ENCODE assay signal across 25 mouse cellular contexts in genomic region chr14:105038798-105039197, GRCm38 (mm10).
"Had no signal": no experiment of that assay in that cellular context is flagged by ENCODE, and none has a peak within 500 bp of the region (broad histone marks: within the 10 kb centered on the region; RNA-seq: fewer than 3 reads in every experiment).

No protein-coding gene starts in this region.

- DNase-seq: cerebellum, adult 9-10 months; cerebellum, adult 9-11 months; cerebellum, postnatal 10 days; cerebellum, postnatal 14 days; cerebellum, postnatal 25 days; cerebellum, postnatal 36 days; embryo, embryonic 11 days; gastrocnemius, adult 2 months; gastrocnemius, postnatal 10 days; gastrocnemius, postnatal 14 days; gastrocnemius, postnatal 25 days; gastrocnemius, postnatal 36 days; heart, adult 11 months; heart, adult 18-20 months; heart, adult 2 months had no signal

- H3K4me1 ChIP-seq: embryonic facial prominence, embryonic 12.5 days; embryonic facial prominence, embryonic 15.5 days; forebrain, embryonic 10.5 days; forebrain, embryonic 12.5 days; forebrain, embryonic 13.5 days; forebrain, embryonic 15.5 days had no signal

- H3K4me2 ChIP-seq: embryonic facial prominence, embryonic 12.5 days; embryonic facial prominence, embryonic 13.5 days; embryonic facial prominence, embryonic 15.5 days; forebrain, embryonic 12.5 days; forebrain, embryonic 13.5 days; forebrain, embryonic 15.5 days had no signal

- H3K9me3 ChIP-seq: embryonic facial prominence, embryonic 10.5 days; embryonic facial prominence, embryonic 12.5 days; embryonic facial prominence, embryonic 13.5 days; embryonic facial prominence, embryonic 15.5 days; forebrain, embryonic 10.5 days; forebrain, embryonic 12.5 days; forebrain, embryonic 13.5 days; forebrain, embryonic 15.5 days had no signal

- H3K9ac ChIP-seq: embryonic facial prominence, embryonic 12.5 days; embryonic facial prominence, embryonic 13.5 days; embryonic facial prominence, embryonic 15.5 days; forebrain, embryonic 12.5 days; forebrain, embryonic 13.5 days; forebrain, embryonic 15.5 days; forebrain, postnatal 0 days had no signal

- H3K4me3 ChIP-seq: embryonic facial prominence, embryonic 10.5 days; embryonic facial prominence, embryonic 12.5 days; embryonic facial prominence, embryonic 13.5 days; embryonic facial prominence, embryonic 15.5 days; erythroblast, embryonic 14.5 days; forebrain, embryonic 10.5 days; forebrain, embryonic 12.5 days; forebrain, embryonic 13.5 days; forebrain, embryonic 15.5 days; gastrocnemius, adult 2 months; heart, adult 2 months had no signal

- H3K36me3 ChIP-seq: embryonic facial prominence, embryonic 10.5 days; embryonic facial prominence, embryonic 12.5 days; embryonic facial prominence, embryonic 13.5 days; embryonic facial prominence, embryonic 15.5 days; forebrain, embryonic 10.5 days; forebrain, embryonic 12.5 days; forebrain, embryonic 15.5 days had no signal

- H3K27ac ChIP-seq: embryonic facial prominence, embryonic 10.5 days; embryonic facial prominence, embryonic 12.5 days; embryonic facial prominence, embryonic 13.5 days; embryonic facial prominence, embryonic 15.5 days; forebrain, embryonic 10.5 days; forebrain, embryonic 12.5 days; forebrain, embryonic 13.5 days; forebrain, embryonic 15.5 days; gastrocnemius, adult 2 months; heart, adult 2 months had no signal

- H3K27me3 ChIP-seq: embryonic facial prominence, embryonic 12.5 days; embryonic facial prominence, embryonic 13.5 days; embryonic facial prominence, embryonic 15.5 days; forebrain, embryonic 12.5 days; forebrain, embryonic 13.5 days; forebrain, embryonic 15.5 days had no signal
